Mouse (Mus musculus) heart, postnatal 25 days (tissue): ENCODE measurements around the gene Atg7. TPM values are rescaled to one million over a fixed set of nuclear protein-coding genes. Genes with fewer than 3 reads are reported as not detected.
"Not testable (repeated sequence)": the region's sequence is repeated elsewhere in the genome, so short reads cannot be mapped to it uniquely, and the experiment has no call there.

ENCODE experiments used
- DNase-seq: peaks from one replicate; pipeline ENCODE4 v3.0.0; 2022; ENCODE audit warnings: low spot score
- intact Hi-C: fragments of 180-260 bp; cut with DNase I; formaldehyde crosslinking; loops from one replicate; pipeline ENCODE4 v1.15.1; 2025
- total RNA-seq, 2 experiments: library from RNA; stranded (reverse); gene quantifications; 2 replicates each; pipeline ENCODE4 v1.2.3; 2021

The Atg7 gene
- total RNA-seq, 2 experiments from 2014 or later = 9.5 to 10.8 TPM

DNA sequence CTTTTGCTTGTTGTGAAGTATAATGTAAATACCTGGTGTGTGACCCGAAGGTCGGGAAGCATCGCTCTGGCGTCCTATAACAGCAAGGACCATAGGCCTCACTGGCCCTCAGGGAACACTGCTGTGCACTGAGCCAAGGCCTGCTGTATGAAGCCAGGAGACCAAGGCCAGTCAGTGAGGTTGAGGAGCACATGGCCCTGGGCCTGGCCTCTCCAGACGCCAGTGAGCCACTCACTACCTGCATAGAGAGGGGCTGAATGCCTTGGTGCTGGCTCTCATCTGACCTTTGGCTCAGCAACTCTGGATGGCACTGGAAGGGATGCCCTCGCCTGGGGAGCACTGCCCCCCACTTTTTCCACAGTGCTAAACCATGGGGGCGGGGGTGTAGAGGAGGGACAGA lies 225.8 kb downstream of the Atg7 start:
- no peak for DNase-seq
- intact Hi-C loops = no loop called here

DNA sequence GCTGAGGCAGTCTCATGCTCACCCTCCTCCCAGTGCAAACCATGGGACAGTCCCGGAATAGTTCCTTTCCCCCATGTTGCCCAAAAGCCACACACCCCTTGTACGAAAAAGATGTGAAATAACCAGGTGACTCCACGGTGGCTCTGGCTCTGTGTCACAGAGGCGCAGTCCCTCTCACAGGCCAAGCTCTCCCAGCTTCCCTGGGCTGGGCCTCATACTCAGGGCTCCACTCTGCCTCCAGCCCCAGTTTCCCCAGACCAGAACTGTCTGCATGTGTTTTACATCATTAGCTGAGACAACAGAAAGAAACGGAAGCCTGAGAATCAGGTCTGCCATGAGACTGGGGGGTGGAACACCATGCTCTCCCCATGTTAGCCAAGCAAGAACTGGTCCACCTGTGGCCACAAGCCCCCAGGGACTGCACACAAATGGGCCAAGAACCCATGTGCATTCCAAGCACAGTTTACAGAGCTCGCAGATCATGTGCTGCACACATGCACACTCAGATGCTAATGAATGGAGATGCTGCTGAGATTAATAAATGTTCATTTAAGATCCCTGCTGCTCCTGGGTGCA lies 226.7 kb downstream of the Atg7 start:
- intact Hi-C loops = no loop called here
- DNase-seq = no peak

DNA sequence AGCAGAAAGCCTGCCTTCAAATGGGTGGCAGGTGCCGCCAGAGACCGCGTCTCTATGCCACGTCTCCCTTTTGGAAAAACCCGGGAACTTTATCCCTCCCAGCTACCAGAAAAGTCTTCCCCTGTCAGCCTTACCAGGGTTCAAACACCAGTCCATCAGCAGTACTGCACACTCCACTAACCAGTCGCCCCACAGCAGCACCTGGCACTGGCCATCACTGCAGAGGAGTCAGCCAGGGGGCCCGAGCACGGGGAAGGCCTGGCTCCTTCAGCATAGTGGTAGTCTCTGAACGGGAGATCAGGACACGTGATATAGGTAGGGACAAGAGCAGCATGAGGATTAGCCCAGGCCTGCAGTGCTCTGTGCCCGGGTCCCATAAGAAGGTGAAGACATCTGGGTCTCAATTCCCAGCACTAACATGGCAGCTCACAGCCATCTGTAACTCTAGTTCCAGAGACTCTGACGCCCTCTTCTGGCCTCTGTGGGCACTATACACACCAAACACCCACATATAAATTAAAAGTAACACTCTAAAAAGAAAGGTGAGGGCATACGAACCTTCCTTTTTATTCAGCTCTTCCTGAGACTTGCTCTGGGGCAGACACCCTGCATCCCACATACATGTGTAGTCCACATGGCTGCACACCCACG lies 228.2 kb downstream of the Atg7 start:
- intact Hi-C loops = no loop called here
- no peak for DNase-seq

DNA sequence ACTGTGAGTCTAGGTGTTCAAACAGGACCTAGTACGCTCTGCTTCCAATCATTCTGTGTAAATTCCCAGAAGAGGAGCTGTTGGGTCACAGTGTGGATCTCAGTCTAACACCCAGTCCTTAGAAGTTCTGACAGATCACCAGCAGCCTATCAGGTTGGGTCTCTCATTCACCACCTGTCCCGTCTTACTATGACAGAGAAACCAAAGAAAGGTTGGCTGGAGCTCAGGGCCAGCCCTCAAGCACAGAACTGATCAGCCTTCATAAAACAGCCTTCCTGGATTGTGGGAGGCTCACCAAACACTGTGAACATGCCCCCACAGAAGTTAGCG lies 230.9 kb downstream of the Atg7 start:
- intact Hi-C loops = loop anchor here (2.0 kb wide), 2 partner anchors 47 to 55 kb away; no protein-coding TSS in a partner anchor
- DNase-seq = no peak

DNA sequence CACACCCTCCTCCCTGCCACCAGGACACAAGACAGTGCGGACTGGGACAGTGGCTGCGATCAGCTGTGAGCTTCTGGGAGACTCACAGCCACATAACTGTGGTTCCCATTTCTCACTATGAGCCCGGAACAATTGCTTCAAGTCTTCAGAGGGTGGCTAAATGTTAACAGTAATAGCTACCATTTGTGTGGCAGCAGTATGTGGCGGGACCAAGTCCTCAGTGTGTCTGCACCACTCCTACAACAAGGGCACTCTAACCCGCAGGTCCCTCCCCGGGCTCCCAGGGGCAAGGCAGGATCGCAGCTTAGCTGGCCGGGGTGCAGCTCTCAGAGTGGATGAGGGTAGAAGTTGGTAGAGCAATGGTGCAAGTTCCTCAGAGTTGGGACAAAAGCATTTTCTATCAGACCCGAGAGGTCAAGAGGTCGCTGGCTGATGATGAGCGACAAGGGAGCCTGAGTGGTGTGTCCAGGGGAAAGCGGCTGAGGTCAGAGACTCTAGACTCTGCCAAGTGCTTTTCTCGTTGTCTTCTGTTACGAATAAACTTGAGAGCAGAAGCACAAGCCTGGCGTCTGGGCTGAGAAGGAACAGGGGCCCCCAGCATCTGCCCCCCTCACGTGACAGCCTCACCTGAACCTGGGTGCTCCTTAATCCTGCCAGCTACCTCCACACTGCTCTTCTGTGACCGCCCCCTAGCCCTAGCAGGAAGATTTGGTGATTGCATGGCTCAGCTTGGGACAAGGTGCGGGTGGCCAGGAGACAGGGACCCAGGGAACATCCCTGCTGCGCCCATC lies 231.4 kb downstream of the Atg7 start:
- DNase-seq = no peak
- intact Hi-C loops = loop anchor here (2.0 kb wide), 2 partner anchors 46 to 56 kb away; no protein-coding TSS in a partner anchor

DNA sequence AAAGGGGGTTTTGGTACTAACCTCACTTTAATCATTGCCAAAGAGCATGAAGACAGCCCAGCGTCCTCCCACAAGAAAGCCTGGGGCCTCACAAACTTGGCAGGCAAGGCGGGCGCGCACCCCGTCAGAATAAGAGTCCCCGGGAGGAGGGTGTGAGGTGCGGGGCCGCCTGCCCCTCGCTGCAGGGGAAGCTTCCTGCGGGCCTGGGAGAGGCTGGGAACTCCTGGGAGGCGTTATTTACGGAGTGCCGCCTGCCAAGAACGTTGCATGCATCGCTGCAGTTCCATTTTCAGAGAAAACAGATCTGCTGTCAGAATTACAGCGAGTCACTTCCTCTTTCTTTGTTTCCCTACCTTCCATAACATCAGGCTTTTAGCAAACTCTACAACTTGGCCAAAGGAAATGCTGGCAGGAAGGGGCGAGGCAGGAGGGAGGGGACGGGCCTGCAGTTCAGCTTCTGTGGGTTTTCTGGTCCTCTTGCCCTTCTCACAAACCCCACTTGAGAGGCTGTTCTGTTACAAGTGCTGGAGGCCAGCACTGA lies 232.2 kb downstream of the Atg7 start:
- intact Hi-C loops = loop anchor here (2.0 kb wide), 2 partner anchors 46 to 56 kb away; no protein-coding TSS in a partner anchor
- DNase-seq = peak; percentile 94

DNA sequence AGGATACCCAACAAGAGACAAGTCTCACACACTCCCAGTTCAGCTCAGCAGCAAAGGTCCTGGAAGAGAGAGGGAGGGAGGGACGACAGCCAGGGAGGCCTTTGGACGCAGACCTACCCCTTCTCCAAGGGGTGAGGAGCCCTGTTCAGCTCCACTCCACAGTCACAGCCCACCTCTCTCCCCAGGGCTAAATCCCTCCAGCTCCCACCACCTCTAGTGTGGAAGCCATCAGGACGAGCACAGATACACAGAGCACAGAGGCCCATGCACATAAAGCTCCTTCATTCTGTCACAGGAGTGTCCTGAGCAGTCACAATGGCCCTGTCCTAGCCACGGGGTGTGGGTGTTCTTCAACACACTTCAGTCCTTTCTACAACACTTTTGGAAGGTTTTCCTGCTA lies 233.1 kb downstream of the Atg7 start:
- intact Hi-C loops = loop anchor here (2.0 kb wide), 1 partner anchor 15 kb away; no protein-coding TSS in a partner anchor

DNA sequence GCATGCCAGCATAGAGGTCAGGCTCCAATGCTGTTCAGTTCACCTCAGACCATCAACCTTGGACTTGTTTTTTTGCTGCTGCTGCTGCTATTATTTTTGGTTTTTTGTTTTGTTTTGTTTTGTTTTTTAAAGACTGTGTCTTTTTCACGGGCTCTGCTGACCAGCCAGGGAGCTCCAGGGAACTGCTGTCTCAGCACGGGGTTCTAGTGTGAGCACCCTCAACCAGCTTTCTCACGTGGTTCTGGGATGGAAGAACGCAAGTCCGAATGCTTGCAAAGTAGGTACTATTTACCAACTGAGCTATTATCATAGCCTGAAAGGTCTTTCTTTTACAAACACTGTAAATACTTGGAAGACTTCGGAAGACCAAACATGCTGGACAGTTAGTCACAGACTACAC lies 233.6 kb downstream of the Atg7 start:
- intact Hi-C loops = loop anchor here (2.0 kb wide), 1 partner anchor 14 kb away; no protein-coding TSS in a partner anchor
- DNase-seq = no peak

More for the DNA sequence above, 233.1 kb downstream of the Atg7 start:
- no peak for DNase-seq

DNA sequence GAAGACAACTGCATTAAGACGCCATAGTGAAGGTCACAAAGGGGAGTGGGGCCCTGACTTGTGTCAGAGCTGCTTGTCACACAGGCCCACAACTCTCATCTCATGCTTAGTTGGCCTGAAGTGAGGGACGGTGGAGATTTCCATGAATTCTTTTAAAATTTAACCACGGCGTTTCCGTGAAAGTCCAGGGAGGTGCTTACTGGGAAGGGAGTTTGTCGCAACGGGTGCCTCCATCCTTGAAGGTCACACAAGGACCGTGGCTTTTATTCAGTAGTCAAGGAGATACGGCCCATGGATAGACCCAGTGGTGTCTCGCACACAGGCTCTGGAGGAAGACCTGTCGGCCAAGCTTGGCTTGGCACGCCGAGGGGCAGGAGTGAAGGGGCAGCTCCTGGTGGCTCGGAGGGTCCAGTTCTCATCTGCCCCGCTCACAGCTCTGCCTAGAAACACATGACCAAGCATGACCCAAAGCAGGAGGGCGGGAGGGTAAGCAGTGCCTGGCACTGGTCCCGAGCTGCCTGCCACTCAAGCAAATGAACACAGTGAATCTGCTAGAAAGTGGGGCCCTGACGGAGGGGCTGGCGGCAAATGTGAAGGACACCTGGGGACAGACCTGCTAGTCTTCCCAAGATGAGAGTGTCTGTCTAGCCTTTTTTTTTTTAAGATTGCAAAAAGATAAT lies 236.1 kb downstream of the Atg7 start:
- intact Hi-C loops = no loop called here

DNA sequence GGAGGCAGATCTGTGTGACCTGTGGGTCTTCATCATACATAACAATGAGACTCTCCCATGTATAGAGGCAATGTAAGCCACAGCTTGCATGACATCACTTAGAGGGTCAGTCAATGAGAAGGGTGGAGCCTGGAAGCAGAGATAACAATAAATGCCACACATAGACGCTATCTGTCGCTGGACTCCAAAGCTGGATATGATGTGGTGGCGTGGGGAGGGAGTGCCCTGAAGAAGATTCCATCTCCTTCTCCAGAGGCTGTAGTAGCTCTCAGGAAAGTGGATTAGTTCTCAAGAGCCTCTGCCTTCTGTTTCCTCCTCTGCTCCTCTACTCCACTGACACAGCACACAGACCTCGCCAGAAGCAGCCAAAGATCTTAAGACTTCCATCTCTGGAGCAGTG lies 237.9 kb downstream of the Atg7 start:
- DNase-seq = no peak
- intact Hi-C loops = no loop called here

More for the DNA sequence above, 236.1 kb downstream of the Atg7 start:
- DNase-seq = no peak

DNA sequence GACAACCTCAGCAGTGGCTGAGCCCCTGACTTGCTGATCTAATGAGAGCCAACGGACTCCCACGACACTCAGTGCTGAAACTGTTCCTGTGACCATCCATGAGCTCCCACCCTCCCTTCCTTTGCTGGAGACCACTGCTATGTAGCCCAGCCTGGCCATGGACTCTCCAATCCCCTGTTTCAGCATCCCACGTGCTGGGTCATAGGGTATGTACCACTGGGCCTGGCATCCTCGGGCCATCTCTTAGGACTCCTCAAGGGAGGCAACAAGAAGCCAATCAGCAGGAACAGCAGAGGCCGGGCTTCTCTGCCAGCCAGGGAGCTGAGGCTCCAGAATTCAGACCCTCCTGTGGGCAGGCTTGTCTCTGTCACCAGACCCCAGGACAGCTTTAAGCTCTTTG lies 239.3 kb downstream of the Atg7 start:
- intact Hi-C loops = no loop called here
- DNase-seq = no peak

DNA sequence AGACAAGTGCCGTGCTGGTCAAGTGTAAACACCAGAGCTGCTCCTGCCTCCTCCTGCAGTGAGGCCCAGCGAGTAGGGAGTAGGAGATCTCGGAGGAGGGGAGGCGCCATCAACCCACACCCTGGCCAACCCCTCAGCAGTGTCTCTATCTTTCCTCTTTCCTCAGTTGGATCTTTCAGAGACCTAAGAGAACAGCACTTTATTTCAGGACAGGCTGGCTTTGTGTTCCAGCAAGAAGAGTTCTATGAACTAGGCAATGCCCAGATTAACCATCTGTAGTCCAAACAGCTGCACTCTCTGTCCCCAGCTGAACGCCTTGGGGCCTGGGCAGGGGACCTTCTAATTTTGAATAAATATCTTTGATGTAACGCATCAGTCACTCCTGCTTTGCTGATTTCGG lies 239.8 kb downstream of the Atg7 start:
- DNase-seq = no peak
- intact Hi-C loops = no loop called here

DNA sequence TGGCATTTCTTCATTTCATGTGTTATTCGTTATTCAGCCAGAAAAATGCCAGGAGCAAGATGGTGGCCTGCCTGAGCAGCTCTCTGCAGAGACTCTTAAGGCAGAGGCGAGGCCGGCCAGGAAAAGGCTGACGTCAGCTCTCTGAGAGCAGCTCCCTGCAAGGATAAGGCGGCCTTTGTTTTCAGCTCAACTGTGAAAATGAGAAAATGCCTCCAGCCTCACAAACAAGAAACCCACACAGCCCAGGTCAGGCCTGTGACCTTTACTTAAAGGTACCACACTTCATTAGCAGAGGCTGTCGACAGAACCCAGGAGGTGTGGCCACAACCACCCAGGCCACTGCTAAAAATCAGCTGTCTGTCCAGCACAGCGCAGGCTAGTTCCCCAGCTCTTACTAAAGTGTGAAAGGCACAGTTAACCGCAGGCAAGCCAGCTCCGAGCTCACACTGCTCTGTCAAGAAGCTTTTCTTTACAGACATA lies 240.4 kb downstream of the Atg7 start:
- intact Hi-C loops = no loop called here
- peak; percentile 66 for DNase-seq

DNA sequence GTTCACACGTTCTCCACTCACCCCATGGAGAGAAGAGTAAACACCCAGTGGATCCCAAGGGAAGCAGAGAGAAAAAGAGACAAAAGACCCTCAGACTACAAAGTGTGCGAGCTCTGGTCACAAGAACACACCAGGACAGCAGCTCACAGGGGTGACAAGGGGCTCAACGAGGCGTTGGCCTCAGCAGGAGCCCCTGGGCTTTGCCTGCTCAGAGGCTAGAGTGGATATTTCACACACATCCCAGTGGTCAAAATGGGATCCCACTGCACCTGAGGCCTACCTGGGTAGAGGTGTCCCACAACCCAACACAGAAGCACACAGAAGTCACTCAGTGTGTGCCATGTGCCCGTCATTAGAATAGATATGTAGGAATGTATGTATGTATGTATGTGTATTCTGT lies 242.2 kb downstream of the Atg7 start:
- DNase-seq = no peak
- intact Hi-C loops = no loop called here

DNA sequence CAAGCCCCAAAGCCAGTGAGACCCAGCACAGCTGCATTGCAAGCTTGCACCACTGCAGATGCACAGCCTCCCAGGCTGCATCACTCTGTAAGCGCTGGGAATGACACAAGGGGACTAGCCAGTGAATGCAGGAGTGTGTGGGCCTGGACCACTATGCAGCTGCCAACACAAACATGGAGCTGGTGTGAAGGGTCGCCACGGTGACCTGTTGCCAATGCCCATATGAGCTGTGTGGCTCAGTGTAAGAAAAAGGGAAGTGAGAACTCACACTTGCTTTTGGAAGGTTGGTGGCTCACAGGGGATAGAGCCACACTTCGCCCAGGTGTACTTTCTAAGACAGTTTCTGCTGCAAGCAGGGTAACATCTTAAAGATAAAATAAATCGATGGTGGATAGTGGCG lies 243.1 kb downstream of the Atg7 start:
- no peak for DNase-seq
- intact Hi-C loops = no loop called here

DNA sequence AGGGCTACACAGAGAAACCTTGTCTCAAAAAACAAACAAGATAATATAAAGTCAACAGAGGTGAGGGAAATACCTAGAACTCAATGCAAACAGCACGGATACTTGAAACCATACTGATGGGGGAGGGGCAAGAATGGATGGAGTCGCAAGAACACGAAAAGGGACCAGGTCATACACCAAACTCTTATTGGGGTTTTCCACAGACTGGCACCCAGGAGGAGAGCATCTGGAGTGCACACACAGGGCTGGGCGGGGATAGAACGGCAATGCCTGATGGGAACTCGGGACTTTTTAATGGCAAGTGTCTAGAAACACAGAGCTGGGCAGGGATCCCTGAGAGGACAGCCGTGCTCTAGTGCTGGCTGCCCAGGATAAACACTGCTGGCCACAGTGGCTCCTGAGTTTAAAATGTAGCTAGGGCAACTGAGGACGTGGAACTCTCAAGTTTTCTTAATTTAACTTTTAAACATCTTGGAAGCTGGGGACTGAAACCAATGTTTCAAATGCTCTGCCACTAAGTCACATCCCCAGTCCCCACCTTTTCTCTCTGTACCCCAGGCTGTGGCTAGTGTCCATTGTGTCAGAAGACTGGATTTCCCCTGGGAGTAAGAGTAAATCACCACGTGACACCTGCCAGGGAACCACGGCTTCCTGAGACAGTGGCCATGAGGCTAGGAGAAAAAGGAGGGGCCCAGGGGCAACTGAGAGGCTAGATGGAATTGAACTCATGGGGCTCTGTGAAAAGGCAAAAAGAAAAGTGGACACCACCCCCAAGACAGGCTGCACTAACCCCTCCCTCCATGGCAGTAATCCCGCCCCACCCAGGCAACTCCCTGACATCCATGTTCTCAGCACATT lies 243.8 kb downstream of the Atg7 start:
- intact Hi-C loops = no loop called here
- no peak for DNase-seq

DNA sequence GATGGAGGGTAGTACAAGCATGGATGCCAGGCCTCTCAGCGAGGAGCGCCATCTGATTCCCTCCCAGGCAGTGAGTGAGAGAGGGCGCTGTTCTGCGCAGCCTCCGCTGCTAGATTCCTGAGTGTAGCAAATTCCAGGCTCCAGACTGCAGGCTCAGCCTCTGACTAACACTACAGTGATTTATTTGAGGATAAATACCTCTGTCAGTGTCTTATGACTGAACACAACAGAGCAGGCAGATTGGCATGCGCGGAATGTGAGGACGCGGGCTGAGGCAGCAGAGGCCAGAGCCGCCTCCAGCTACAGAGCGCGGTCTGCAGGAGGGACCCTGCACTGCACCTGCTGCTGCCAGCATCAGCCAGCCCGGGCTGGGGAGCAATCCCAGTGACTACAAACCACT lies 246.0 kb downstream of the Atg7 start:
- intact Hi-C loops = no loop called here
- DNase-seq = peak; percentile 61

DNA sequence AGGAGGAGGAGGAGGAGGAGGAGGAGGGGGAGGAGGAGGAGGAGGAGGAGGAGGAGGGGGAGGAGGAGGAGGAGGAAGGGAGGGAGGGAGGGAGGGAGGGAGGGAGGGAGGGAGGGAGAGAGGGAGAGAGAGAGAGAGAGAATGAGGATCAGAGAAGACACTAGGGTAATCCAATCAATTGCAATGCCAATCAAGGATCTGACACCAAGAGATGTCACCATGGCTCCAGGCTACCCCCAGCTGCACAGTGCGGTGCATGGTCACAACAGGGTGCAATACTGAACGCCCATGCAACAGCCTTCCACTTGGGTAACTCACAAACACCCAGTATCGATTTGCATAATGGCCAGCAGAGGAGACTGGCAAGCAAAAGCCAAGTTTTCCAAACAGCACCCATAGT lies 247.1 kb downstream of the Atg7 start:
- DNase-seq = not testable (repeated sequence)
- intact Hi-C loops = loop anchor here (2.0 kb wide), 1 partner anchor 13 kb away; no protein-coding TSS in a partner anchor
